Mouse (Mus musculus): Measurements from ENCODE around the gene Zbtb26. TPM values are rescaled to one million over a fixed set of nuclear protein-coding genes. Genes with fewer than 3 reads are reported as not detected.

Gene Zbtb26
- polyA plus RNA-seq (2017; shearing (Covaris generic)), result 6.0 TPM

DNA sequence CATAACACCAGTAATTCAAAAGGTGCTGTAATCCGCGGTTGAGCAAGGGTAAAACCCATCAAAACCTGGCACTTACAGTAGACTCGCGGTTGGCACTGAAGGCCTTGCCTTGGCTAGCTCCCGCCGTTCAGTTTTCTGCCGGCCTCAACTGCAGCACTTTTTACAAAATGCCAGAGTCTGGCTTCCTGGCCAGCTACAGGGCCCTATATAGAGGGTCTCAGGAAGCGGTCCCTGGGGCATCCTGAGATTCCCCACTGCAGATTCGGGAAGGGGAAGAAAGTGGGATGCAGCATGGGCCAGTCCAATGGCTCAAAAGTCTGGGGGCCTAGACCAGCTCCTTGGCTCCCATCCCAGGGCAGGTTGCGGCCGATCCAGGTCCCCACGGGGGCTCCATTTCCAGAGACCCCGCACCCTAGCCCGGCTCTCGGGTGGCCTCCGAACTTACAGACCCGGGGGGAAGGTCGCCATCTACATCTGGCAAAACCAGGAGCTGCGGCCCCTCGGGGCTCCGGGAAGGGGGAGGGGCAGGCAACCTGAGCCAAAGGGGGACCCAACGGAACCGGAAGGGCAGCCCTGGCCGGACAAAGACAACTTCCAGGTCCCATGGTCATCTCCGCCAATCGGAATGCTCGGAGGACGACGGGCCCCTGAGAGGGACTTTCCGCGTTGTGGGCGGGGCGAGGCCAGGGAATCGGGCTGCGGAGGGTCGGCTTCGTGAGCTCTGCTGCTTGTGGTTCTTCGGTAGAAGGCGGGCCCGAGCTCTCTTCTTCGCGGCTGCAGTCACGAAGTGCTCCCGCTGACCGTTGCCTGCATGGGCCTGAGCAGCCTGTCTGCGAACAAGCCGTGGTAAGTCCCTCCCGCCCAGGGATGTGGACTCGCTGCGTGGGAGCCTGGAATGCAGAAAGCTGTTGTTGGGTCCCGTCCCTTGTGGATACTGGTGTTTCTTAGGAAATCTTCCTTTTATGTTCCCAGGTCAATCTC is at the start of gene Zbtb26, which contains the start of the genes Zbtb6 and Rabgap1:
Zbtb26 (minus strand) TSS at position 525 of the 981 bp plus-strand sequence.
Zbtb6 (minus strand) TSS at position 561 of the 981 bp plus-strand sequence.
Rabgap1 (plus strand) TSS at position 669 of the 981 bp plus-strand sequence.

GRCm38 (mm10) chr2:37422306-37423304 is 20.3 kb downstream of the Zbtb26 start, which contains the start of gene Rc3h2:
TSS of gene Rc3h2 (minus strand) at chr2:37422903.

Other genes starting within 250 kb of the Zbtb26 start
- gene Olfr366, start 231.6 kb downstream of the Zbtb26 start, polyA plus RNA-seq (2017; shearing (Covaris generic)), result not detected
- gene Olfr368, start 116.6 kb downstream of the Zbtb26 start, polyA plus RNA-seq (2017; shearing (Covaris generic)), result not detected
- 35.6 TPM for gene Pdcl, start 83.8 kb downstream of the Zbtb26 start, polyA plus RNA-seq (2017; shearing (Covaris generic))
- gene Rc3h2, start 20.2 kb downstream of the Zbtb26 start, polyA plus RNA-seq (2017; shearing (Covaris generic)), result 18.7 TPM
- gene Zbtb6, start within 50 bp of the Zbtb26 start, polyA plus RNA-seq (2017; shearing (Covaris generic)), result 7.5 TPM
- 87.5 TPM for gene Rabgap1, start 144 bp upstream of the Zbtb26 start, polyA plus RNA-seq (2017; shearing (Covaris generic))
- 2.1 TPM for gene Gpr21, start 73.2 kb upstream of the Zbtb26 start, polyA plus RNA-seq (2017; shearing (Covaris generic))

Data from CD4-positive, CD25-positive, alpha-beta regulatory T cell, adult 9 weeks (primary cell).